Mouse (Mus musculus): ENCODE measurements around the gene Natd1. TPM values are rescaled to one million over a fixed set of nuclear protein-coding genes. Genes with fewer than 3 reads are reported as not detected.

The Natd1 gene
- polyA plus RNA-seq, 1 experiment, result 39.3 TPM

DNA sequence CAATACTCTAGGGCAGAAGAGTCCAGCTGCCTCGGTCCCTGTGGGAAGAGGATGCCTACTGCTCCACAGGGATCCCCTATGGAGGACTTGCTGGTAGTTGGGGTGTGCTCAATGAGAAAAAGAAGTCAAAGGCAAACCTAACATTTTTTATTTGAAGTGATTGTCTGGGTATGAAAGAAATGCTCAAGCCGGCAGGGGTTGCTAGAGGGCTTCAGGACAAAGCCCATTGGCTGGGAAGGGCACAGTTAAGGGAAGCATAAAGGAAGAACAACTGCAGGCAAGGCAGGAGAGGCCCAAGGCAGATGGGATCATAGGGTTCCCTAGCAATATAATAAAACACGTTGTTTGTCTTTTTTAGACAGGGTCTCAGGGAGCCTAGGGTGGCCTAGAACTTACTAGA lies 6.5 kb downstream of the Natd1 start:
- Histone ChIP-seq H3K36me3 (ENCODE audit: control insufficient read depth, insufficient read depth, low read length) (no peaks in the 10 kb centered on the region; the same call in 1 of the 2 replicates), H3K4me1 (ENCODE audit: control insufficient read depth, insufficient read depth, low read length) (peaks cover 19% of the 10 kb centered on the region), H3K27ac (ENCODE audit: insufficient read depth, low read depth, low read length) (no peak overlapping the region), H3K4me3 (ENCODE audit: insufficient read depth, low read depth, low read length) (no peak overlapping the region), H3K27me3 (replicated peaks; ENCODE audit: control insufficient read depth, insufficient read depth, low read length) (no peaks in the 10 kb centered on the region)
- TF ChIP-seq POLR2A (IDR thresholded peaks at IDR 0.05; ENCODE audit: low read depth, low read length) (no peak), CTCF (conservative IDR thresholded peaks at IDR 0.05; ENCODE audit: insufficient read depth, insufficient read length, low read depth, low read length) (no peak; the same call in 1 of the 2 replicates)
- peak; percentile 28 for DNase-seq
- WGBS, result 70% methylated on average over 3 of the region's 3 CpGs

GRCm38 (mm10) chr11:60906449-60906848 lies 8.1 kb downstream of the Natd1 start:
- Histone ChIP-seq H3K27ac (ENCODE audit: insufficient read depth, low read depth, low read length) (no peak overlapping the region), H3K4me1 (ENCODE audit: control insufficient read depth, insufficient read depth, low read length) (peaks cover 25% of the 10 kb centered on the region), H3K4me3 (ENCODE audit: insufficient read depth, low read depth, low read length) (no peak overlapping the region), H3K27me3 (replicated peaks; ENCODE audit: control insufficient read depth, insufficient read depth, low read length) (no peaks in the 10 kb centered on the region), H3K36me3 (ENCODE audit: control insufficient read depth, insufficient read depth, low read length) (no peaks in the 10 kb centered on the region; the same call in 1 of the 2 replicates)
- peak; percentile 45 for DNase-seq
- WGBS, result 57% methylated on average over 4 of the region's 4 CpGs
- no peak for TF ChIP-seq POLR2A (IDR thresholded peaks at IDR 0.05; ENCODE audit: low read depth, low read length)
- TF ChIP-seq CTCF (conservative IDR thresholded peaks at IDR 0.05; ENCODE audit: insufficient read depth, insufficient read length, low read depth, low read length), result no peak

DNA sequence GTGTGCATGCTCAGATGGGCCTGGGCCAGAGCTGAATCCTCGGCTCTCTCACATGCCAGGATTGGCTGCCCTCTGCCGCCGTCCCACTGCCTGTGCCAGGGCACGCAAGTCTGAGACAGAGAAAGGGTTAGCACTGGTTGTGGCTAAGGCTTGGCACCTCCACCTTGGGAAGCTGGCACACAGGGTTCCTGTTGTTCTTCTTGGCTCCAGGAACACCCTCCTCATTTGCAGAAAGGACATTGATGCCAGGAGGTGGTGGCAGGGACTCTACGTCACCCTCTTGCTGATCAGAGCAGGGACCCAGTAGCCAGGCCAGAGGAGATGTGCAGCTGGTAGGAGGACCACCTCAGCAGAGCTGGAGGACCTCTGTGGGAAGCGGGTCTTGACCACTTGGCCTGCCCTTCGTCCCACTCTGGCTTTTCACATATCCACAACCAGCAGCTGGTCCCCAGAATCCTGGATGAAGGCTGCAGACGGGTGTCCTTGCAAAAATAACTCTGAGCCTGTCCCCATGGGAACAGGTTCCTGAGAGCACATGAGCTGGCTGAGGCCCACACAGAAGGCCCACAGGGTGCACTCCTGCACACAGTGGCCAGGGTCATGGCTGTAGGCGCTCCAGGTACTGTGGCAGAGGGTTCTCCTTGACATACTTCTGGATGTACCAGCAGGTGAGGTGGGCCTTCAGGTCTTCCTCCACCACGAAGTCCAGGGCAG lies 9.0 kb downstream of the Natd1 start:
- 0 out of 2 replicates have a peak overlapping the region, but pooled peaks have one; percentile 7 for H3K27ac ChIP-seq (ENCODE audit: insufficient read depth, low read depth, low read length)
- WGBS, result 76% methylated on average over 10 of the region's 10 CpGs
- peak; percentile 53 for DNase-seq

DNA sequence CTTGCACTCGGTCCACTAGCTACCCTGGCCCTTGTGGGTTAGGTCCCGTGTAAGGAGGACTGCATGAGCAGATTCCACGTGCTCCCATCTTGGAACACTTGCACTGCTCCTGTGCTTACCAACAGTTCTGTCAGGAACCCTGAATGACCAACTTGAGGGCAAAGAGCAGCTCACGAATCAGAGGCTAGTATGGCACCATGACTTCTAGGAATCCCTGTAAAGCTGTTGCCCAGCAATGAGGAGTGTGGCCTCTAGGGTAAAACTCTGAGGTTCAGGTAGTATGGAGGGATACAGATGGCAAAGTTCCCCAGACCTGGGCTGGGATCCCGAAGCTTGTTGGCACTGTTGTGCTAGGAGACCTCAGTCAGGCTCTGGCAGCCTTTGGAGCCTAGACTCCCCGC lies 10.9 kb downstream of the Natd1 start:
- Histone ChIP-seq H3K36me3 (ENCODE audit: control insufficient read depth, insufficient read depth, low read length) (no peaks in the 10 kb centered on the region; the same call in 1 of the 2 replicates), H3K27ac (ENCODE audit: insufficient read depth, low read depth, low read length) (no peak overlapping the region; the same call in 1 of the 2 replicates), H3K27me3 (replicated peaks; ENCODE audit: control insufficient read depth, insufficient read depth, low read length) (no peaks in the 10 kb centered on the region), H3K4me3 (ENCODE audit: insufficient read depth, low read depth, low read length) (no peak overlapping the region), H3K4me1 (ENCODE audit: control insufficient read depth, insufficient read depth, low read length) (peaks cover 23% of the 10 kb centered on the region)
- DNase-seq, result peak; percentile 87
- TF ChIP-seq CTCF (conservative IDR thresholded peaks at IDR 0.05; ENCODE audit: insufficient read depth, insufficient read length, low read depth, low read length) (no peak), POLR2A (IDR thresholded peaks at IDR 0.05; ENCODE audit: low read depth, low read length) (no peak)
- 44% methylated on average over 6 of the region's 6 CpGs for WGBS

More for the DNA sequence above, 9.0 kb downstream of the Natd1 start:
- no peak for TF ChIP-seq POLR2A (IDR thresholded peaks at IDR 0.05; ENCODE audit: low read depth, low read length)
- no peak for TF ChIP-seq CTCF (conservative IDR thresholded peaks at IDR 0.05; ENCODE audit: insufficient read depth, insufficient read length, low read depth, low read length)
- Histone ChIP-seq H3K4me1 (ENCODE audit: control insufficient read depth, insufficient read depth, low read length) (peaks cover 23% of the 10 kb centered on the region), H3K36me3 (ENCODE audit: control insufficient read depth, insufficient read depth, low read length) (no peaks in the 10 kb centered on the region; the same call in 1 of the 2 replicates), H3K27me3 (replicated peaks; ENCODE audit: control insufficient read depth, insufficient read depth, low read length) (no peaks in the 10 kb centered on the region), H3K4me3 (ENCODE audit: insufficient read depth, low read depth, low read length) (no peak overlapping the region)

- WGBS, result 26% methylated on average over 4 of the region's 4 CpGs
- Histone ChIP-seq H3K4me1 (ENCODE audit: control insufficient read depth, insufficient read depth, low read length) (peaks cover 23% of the 10 kb centered on the region), H3K27ac (ENCODE audit: insufficient read depth, low read depth, low read length) (peak overlapping the region; percentile 93), H3K4me3 (ENCODE audit: insufficient read depth, low read depth, low read length) (no peak overlapping the region), H3K36me3 (ENCODE audit: control insufficient read depth, insufficient read depth, low read length) (no peaks in the 10 kb centered on the region; the same call in 1 of the 2 replicates), H3K27me3 (replicated peaks; ENCODE audit: control insufficient read depth, insufficient read depth, low read length) (no peaks in the 10 kb centered on the region)
- peak; percentile 92 for DNase-seq
- no peak for TF ChIP-seq POLR2A (IDR thresholded peaks at IDR 0.05; ENCODE audit: low read depth, low read length)
- no peak for TF ChIP-seq CTCF (conservative IDR thresholded peaks at IDR 0.05; ENCODE audit: insufficient read depth, insufficient read length, low read depth, low read length)
These were observed 12.1 kb downstream of the Natd1 start for GRCm38 (mm10) chr11:60902486-60902885.

DNA sequence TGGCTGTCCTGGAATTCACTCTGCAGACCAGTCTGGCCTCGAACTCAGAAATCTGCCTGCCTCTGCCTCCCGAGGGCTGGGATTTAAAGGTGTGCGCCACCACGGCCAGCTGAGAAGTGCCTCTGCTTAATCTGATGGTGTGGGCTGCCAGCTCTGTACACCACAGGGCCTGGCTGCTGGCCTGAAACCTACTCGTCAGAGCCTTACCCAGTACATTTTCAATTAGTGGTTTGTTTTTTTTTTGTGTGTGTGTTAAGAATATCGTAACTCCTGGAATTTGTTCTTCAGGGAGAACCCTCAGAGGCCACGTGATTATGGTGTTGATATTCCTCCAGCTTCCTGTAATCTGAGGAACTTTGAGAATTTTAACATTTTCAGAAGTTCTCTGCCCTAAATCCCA lies 12.5 kb downstream of the Natd1 start:
- peak overlapping the region; percentile 93 for H3K27ac ChIP-seq (ENCODE audit: insufficient read depth, low read depth, low read length)
- H3K4me3 ChIP-seq (ENCODE audit: insufficient read depth, low read depth, low read length), result no peak overlapping the region
- peak; percentile 60 for DNase-seq
- H3K36me3 ChIP-seq (ENCODE audit: control insufficient read depth, insufficient read depth, low read length), result no peaks in the 10 kb centered on the region; the same call in 1 of the 2 replicates
- H3K27me3 ChIP-seq (replicated peaks; ENCODE audit: control insufficient read depth, insufficient read depth, low read length), result no peaks in the 10 kb centered on the region
- H3K4me1 ChIP-seq (ENCODE audit: control insufficient read depth, insufficient read depth, low read length), result peaks cover 23% of the 10 kb centered on the region
- TF ChIP-seq CTCF (conservative IDR thresholded peaks at IDR 0.05; ENCODE audit: insufficient read depth, insufficient read length, low read depth, low read length) (no peak), POLR2A (IDR thresholded peaks at IDR 0.05; ENCODE audit: low read depth, low read length) (no peak)
- WGBS, result 37% methylated on average over 7 of the region's 7 CpGs

- H3K27me3 ChIP-seq (replicated peaks; ENCODE audit: control insufficient read depth, insufficient read depth, low read length), result no peaks in the 10 kb centered on the region
- no peaks in the 10 kb centered on the region for H3K36me3 ChIP-seq (ENCODE audit: control insufficient read depth, insufficient read depth, low read length)
- TF ChIP-seq POLR2A (IDR thresholded peaks at IDR 0.05; ENCODE audit: low read depth, low read length) (no peak), CTCF (conservative IDR thresholded peaks at IDR 0.05; ENCODE audit: insufficient read depth, insufficient read length, low read depth, low read length) (no peak)
- DNase-seq, result peak; percentile 51
- no peaks in the 10 kb centered on the region; the same call in 1 of the 2 replicates for H3K4me1 ChIP-seq (ENCODE audit: control insufficient read depth, insufficient read depth, low read length)
- H3K27ac ChIP-seq (ENCODE audit: insufficient read depth, low read depth, low read length), result no peak overlapping the region; the same call in 1 of the 2 replicates
- WGBS, result 51% methylated on average over 4 of the region's 4 CpGs
- no peak overlapping the region for H3K4me3 ChIP-seq (ENCODE audit: insufficient read depth, low read depth, low read length)
These were observed 18.6 kb downstream of the Natd1 start for GRCm38 (mm10) chr11:60895915-60896314.

Measured in kidney, adult 2 months (tissue).